Mouse (Mus musculus) liver, postnatal 0 days (tissue): Measurements from ENCODE around the gene Capn13.

Experiments
- CTCF ChIP-seq: sonication (generic); IDR thresholded peaks from 2 replicates; pipeline ENCODE4 v1.5.1; 2016; ENCODE audit warnings: antibody characterized with exemption, low read depth
- EP300 ChIP-seq: IDR thresholded peaks from 2 replicates; pipeline ENCODE4 v1.6.1; 2016; ENCODE audit warnings: antibody characterized with exemption, low read depth, mild to moderate bottlenecking

- TF ChIP-seq CTCF (no peak), EP300 (no peak)
Observed at GRCm38 (mm10) chr17:73271797-73272600, 128.7 kb downstream of the Capn13 start.
